Mouse (Mus musculus) adipocyte (in vitro differentiated cells): Measurements from ENCODE around the gene Tubg2.

Experiments used
- DNase-seq: peaks from one replicate; pipeline ENCODE4 v3.0.0-alpha.2; 2016; ENCODE audit warnings: low spot score

Tubg2 gene

GRCm38 (mm10) chr11:101194643-101195042, 38.9 kb downstream of the Tubg2 start:
- DNase-seq, result no peak

GRCm38 (mm10) chr11:101195101-101195500, 39.4 kb downstream of the Tubg2 start:
- DNase-seq, result no peak

DNA sequence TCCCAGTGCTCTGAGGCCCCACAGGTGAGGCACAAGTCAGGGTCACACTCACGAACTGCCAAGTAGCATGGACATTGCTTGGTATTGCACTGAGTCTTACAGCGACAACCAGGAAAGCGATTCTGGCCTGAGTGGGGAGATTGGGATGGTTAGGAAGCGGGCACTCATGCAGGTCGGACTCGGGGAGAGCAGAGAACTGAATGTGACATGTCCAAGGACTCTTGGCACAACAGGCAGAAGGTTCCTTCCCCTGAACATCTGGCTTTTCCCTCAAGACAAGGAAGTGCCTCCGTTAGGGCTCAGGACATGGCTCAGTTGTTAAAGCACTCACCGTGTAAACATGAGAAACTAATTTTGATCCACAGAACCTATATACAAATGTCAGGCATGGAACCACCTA, 39.9 kb downstream of the Tubg2 start:
- no peak for DNase-seq

GRCm38 (mm10) chr11:101196175-101196574, 40.5 kb downstream of the Tubg2 start:
- DNase-seq, result no peak

DNA sequence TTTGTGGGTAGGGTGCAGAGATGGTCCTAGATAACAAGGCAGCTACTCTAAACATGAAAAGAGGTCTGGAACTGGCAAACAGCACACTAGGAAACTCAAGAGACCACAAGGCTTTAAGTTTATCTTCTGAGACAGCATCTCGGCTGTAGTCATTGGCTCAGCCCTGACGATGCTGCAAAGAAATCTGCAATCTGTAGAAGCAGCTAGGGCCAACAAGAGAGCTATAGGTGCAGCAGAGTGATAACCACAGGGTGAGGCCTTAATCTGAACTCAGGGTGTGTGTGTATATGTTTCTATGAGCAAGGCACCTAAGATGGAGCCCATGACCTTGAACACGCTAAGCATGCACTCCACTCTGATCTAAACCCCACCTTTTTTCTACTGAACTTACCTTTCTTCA, 43.8 kb downstream of the Tubg2 start:
- DNase-seq, result no peak

DNA sequence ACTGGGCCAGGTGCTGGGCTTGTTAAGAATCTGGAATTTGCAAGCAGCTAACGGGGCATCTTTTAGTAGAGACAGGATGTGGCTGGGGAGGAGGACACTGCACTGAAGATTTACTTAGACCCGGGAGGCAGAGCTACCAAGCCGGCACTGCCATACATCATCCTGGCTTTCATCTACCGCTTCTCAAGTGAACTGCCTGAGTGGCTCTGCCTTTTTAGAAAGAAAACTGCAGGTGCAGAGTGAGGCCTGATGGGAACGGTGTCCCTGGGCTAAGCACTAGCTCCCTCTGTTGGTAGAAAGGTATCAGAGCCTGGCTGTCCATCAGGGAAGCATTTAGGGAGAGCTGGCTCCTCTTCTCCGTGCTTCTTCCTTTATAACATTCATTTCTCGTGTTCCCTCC, 45.3 kb downstream of the Tubg2 start:
- peak; percentile 37 for DNase-seq
